Mouse (Mus musculus): ENCODE data around the gene Gm13697. TPM values are rescaled to one million over a fixed set of nuclear protein-coding genes. Genes with fewer than 3 reads are reported as not detected.

Gene Gm13697
- total and polyA plus RNA-seq, 3 experiments = 0.04 to 0.44 TPM; not detected in 1

DNA sequence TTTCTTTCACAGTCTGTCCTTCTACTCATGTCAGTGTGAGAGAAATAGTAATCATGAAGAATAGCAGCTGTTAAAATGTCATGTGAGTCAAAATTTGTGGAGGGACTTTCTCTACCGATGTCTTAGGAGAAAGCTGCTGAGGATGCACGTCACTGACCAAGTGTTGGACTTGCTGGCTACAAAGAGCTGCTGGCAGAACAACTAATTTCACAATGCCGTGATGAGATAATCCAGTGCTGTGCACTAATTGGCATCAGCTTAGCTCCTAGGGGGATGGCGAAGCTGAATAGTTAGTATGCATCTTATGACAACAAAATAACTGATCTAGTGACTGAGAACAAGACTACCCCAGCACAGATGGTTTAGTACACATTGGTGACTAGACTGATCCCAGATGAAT is 40.7 kb downstream of the Gm13697 start:
- Histone ChIP-seq H3K36me3 (replicated peaks in 1 of 2; ENCODE audit: control insufficient read depth in 1 of 2, insufficient read depth in 1 of 2, low read length in 1 of 2) (no peaks in the 10 kb centered on the region), H3K9ac (ENCODE audit: insufficient read depth, low read depth) (no peak overlapping the region), H3K4me3 (replicated peaks in 1 of 3; ENCODE audit: low read depth in 2 of 3, low read length in 2 of 3, poor library complexity in 1 of 3) (no peak overlapping the region), H3K9me3 (replicated peaks; ENCODE audit: low read length) (no peaks in the 10 kb centered on the region), H3K27ac (ENCODE audit: insufficient read depth, low read depth) (no peak overlapping the region), H3K27me3 (replicated peaks) (no peaks in the 10 kb centered on the region), H3K79me2 (replicated peaks; ENCODE audit: control insufficient read depth, extremely low read depth, insufficient read depth, poor library complexity, severe bottlenecking) (no peaks in the 10 kb centered on the region), H3K4me2 (ENCODE audit: insufficient read depth, low read depth, poor library complexity, severe bottlenecking) (no peak overlapping the region), H3K4me1 (ENCODE audit: control insufficient read depth in 1 of 2, insufficient read depth in 2 of 2) (no peaks in the 10 kb centered on the region; a peak in 1 of 4 replicates)
- in situ Hi-C loops (cut with MboI; ENCODE audit: low pct_ligation_motif_present, low pct_unique_long_range_greater_than_20kb, low sequenced_read_pairs) = loop anchor here (25.0 kb wide), 1 partner anchor 412 kb away; the partner anchor contains the start of gene Calcrl
- DNase-seq (ENCODE audit: extremely low read depth) = no peak
- dilution Hi-C loops (cut with MboI; ENCODE audit: extremely low pct_ligation_motif_present, extremely low pct_unique_long_range_greater_than_20kb, low sequenced_read_pairs) = no loop called here
- TF ChIP-seq PAX5 (IDR thresholded peaks at IDR 0.05; ENCODE audit: low read length) (no peak), JUN (IDR thresholded peaks at IDR 0.05; ENCODE audit: insufficient read depth, low read depth, low read length) (no peak), CHD2 (IDR thresholded peaks at IDR 0.05; ENCODE audit: low read length) (no peak), TBP (conservative IDR thresholded peaks at IDR 0.05; ENCODE audit: low read depth, low read length) (no peak), ELF1 (IDR thresholded peaks at IDR 0.05; ENCODE audit: low read depth, low read length) (no peak), MAFK (IDR thresholded peaks at IDR 0.05; ENCODE audit: insufficient replicate concordance, low read length) (no peak), MYC (IDR thresholded peaks at IDR 0.05; ENCODE audit: low read depth, low read length) (no peak), SIN3A (IDR thresholded peaks at IDR 0.05; ENCODE audit: low read length) (no peak), UBTF (IDR thresholded peaks at IDR 0.05; ENCODE audit: low read depth, low read length) (no peak), ZC3H11A (IDR thresholded peaks at IDR 0.05; ENCODE audit: low read depth, low read length) (no peak), RAD21 (IDR thresholded peaks at IDR 0.05; ENCODE audit: low read depth, low read length) (no peak), ZKSCAN1 (IDR thresholded peaks at IDR 0.05; ENCODE audit: borderline replicate concordance, low read depth, low read length) (no peak), ZMIZ1 (IDR thresholded peaks at IDR 0.05; ENCODE audit: low read depth, low read length) (no peak), MXI1 (IDR thresholded peaks at IDR 0.05; ENCODE audit: low read depth, low read length) (no peak), CTCF (conservative IDR thresholded peaks at IDR 0.05 in 1 of 2, IDR thresholded peaks at IDR 0.05 in 1 of 2; ENCODE audit: low read depth in 2 of 2, low read length in 2 of 2) (no peak), NELFE (IDR thresholded peaks at IDR 0.05; ENCODE audit: low read depth, low read length) (no peak)

DNA sequence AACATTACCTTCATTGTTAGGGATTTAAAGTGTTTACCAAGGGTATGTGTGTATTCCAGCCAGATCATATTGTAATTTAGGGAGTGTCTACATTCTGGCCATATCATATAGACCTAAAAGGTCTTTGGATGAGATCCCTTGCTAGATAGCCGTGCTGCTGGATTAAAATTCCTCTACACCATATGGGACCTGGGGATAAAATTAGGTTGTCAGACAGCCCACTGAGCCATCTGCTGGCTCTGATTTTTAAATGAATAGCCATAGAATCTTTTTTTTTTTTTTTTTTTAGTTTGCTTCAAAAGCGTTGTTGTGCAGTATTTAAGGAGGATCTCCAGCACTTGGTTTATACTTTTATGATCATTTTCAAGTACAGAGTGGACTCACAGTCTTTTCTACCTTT is 48.0 kb downstream of the Gm13697 start:
- H3K36me3 ChIP-seq (replicated peaks in 1 of 2; ENCODE audit: control insufficient read depth in 1 of 2, insufficient read depth in 1 of 2, low read length in 1 of 2) = no peaks in the 10 kb centered on the region
- H3K4me1 ChIP-seq (ENCODE audit: control insufficient read depth in 1 of 2, insufficient read depth in 2 of 2) = no peaks in the 10 kb centered on the region
- H3K4me2 ChIP-seq (ENCODE audit: insufficient read depth, low read depth, poor library complexity, severe bottlenecking) = no peak overlapping the region
- H3K27me3 ChIP-seq (replicated peaks) = no peaks in the 10 kb centered on the region
- H3K9ac ChIP-seq (ENCODE audit: insufficient read depth, low read depth) = no peak overlapping the region
- no peak overlapping the region for H3K27ac ChIP-seq (ENCODE audit: insufficient read depth, low read depth)
- no peak for DNase-seq (ENCODE audit: extremely low read depth)
- no peaks in the 10 kb centered on the region for H3K9me3 ChIP-seq (replicated peaks; ENCODE audit: low read length)
- H3K4me3 ChIP-seq (replicated peaks in 1 of 3; ENCODE audit: low read depth in 2 of 3, low read length in 2 of 3, poor library complexity in 1 of 3) = no peak overlapping the region
- H3K79me2 ChIP-seq (replicated peaks; ENCODE audit: control insufficient read depth, extremely low read depth, insufficient read depth, poor library complexity, severe bottlenecking) = no peaks in the 10 kb centered on the region
- dilution Hi-C loops (cut with MboI; ENCODE audit: extremely low pct_ligation_motif_present, extremely low pct_unique_long_range_greater_than_20kb, low sequenced_read_pairs) (no loop called here), in situ Hi-C loops (cut with MboI; ENCODE audit: low pct_ligation_motif_present, low pct_unique_long_range_greater_than_20kb, low sequenced_read_pairs) (loop anchor here (25.0 kb wide), 1 partner anchor 405 kb away; the partner anchor contains the start of gene Calcrl)
- TF ChIP-seq MEF2A (IDR thresholded peaks at IDR 0.05; ENCODE audit: borderline replicate concordance, low read depth, low read length) = no peak
- no peak for TF ChIP-seq USF1 (IDR thresholded peaks at IDR 0.05; ENCODE audit: low read depth, low read length)
- no peak for TF ChIP-seq TCF12 (IDR thresholded peaks at IDR 0.05; ENCODE audit: low read depth, low read length)
- TF ChIP-seq RAD21 (IDR thresholded peaks at IDR 0.05; ENCODE audit: low read depth, low read length) = no peak
- TF ChIP-seq ZNF384 (IDR thresholded peaks at IDR 0.05; ENCODE audit: low read depth, low read length) = no peak
- no peak for TF ChIP-seq IRF4 (IDR thresholded peaks at IDR 0.05; ENCODE audit: low read depth, low read length)
